Mouse (Mus musculus) heart, postnatal 14 days (tissue): ENCODE data around the gene Slc38a2. TPM values are rescaled to one million over a fixed set of nuclear protein-coding genes. Genes with fewer than 3 reads are reported as not detected.

ENCODE experiments used
- DNase-seq, 2 experiments: peaks; one replicate each; pipeline ENCODE4 v3.0.0; 2021 to 2022
- intact Hi-C: fragments of 180-260 bp; cut with DNase I; formaldehyde crosslinking; loops from one replicate; pipeline ENCODE4 v1.15.1; 2025
- total RNA-seq, 2 experiments: library from RNA; stranded (reverse); gene quantifications; 2 replicates each; pipeline ENCODE4 v1.2.3; 2021

Gene Slc38a2
- total RNA-seq, 2 experiments from 2014 or later: 257 to 301 TPM

DNA sequence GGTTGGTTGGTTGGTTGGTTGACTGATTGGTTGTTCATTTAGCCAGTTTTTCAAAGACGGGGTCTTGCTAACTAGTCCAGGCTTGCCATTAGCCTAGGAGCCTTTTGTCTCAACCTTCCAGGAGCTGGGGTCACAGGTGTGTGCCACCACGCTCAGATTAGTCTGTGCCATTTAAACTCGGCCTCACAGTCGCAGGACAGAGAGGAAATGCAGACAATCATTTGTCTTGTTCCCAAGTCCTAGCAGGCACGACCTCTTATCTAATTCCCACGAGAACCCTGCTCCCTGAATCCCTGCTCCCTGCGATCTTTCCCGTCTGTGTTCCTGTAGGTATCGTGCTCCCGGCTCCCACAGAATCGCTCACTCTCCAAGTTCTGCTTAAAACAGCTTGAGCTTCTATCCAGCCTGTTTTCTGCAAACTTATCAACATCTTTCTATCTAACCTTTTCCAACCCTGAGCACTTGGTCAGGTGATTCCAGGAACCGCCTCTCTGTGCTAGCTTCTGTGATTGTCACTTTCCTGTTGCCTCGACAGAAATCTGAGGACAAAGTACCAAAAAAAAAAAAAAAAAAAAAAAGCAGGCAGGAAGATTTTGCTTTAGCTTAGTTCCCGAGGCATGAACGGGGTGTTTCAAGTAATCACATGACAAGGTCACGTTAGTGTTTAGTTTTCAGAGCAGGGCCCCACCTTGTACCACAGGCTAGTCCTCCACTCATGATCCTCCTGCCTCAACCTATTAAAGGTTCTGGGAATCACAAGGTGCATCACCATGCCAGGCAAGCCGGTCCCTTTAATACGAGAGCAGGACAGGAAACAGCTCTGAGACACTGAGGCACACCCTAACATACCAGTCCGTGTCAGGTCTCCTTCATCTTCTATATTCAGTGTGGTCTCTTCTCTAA is 20.4 kb downstream of the Slc38a2 start:
- DNase-seq: no peak

DNA sequence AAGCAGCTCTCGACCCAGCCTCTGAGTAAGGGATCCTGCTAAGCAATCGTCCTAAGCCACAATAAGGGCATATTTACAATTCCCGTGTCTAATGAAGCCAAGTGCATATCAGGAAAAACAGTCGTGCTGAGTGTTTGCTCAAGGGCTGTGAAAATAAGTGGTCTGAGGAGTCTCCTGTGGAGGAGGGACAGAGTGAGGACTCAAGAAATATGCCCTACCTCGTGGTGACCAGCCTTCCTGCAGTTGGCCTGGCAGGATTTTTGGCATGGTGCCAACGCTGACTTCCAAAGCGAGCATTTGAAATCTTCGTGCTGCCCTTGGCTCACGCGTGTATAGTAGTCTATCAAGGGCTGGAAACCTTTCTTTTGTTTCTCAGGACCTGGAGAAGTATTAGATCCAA is 23.0 kb downstream of the Slc38a2 start:
- intact Hi-C loops: loop anchor here (10.0 kb wide), 1 partner anchor 508 kb away; no protein-coding TSS in a partner anchor

More for the DNA sequence above, 20.4 kb downstream of the Slc38a2 start:
- intact Hi-C loops: loop anchor here (10.0 kb wide), 1 partner anchor 506 kb away; no protein-coding TSS in a partner anchor

DNA sequence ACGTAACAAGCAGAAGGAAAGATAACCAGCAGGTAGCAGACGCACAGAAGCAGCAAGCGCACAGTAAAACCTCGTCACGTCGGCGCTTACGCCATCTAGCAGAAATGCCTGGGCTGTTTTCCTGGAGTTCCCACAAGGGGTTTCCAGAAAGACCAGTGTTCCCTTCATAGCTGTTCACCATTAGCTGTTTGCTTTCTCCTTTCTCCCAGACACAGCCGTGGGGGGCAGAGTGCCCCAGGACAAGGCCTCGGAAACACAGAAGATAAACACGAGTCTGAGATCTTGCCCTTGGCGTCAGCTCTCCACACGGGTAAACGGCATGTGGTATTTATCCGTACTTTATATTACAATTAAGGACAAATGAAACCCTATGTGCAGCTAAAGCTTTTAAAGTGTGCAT is 23.8 kb downstream of the Slc38a2 start:
- intact Hi-C loops: loop anchor here (10.0 kb wide), 1 partner anchor 509 kb away; no protein-coding TSS in a partner anchor
- DNase-seq: no peak

More for the DNA sequence above, 23.0 kb downstream of the Slc38a2 start:
- DNase-seq: peak in 1 of 2 experiments; percentile 62

DNA sequence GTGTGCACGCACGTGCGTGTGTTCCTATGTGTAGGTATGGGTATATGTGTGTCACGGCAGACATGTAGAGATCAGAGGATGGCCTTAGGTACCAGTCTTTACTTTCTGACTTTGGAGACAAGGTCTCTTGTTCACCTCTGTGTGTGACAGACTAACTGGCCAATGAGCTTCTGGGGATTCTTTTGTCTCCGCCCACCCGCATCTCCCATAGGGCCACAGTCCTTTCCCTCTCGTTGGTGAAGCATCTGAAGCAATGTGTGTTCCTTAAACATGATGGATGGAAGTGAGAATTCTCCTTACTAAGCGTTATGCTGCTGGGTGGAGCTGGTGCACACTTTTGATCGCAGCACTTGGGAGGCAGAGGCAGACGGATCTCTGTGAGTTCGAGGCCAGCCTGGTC is 24.5 kb downstream of the Slc38a2 start:
- DNase-seq: no peak
- intact Hi-C loops: loop anchor here (10.0 kb wide), 1 partner anchor 510 kb away; no protein-coding TSS in a partner anchor

DNA sequence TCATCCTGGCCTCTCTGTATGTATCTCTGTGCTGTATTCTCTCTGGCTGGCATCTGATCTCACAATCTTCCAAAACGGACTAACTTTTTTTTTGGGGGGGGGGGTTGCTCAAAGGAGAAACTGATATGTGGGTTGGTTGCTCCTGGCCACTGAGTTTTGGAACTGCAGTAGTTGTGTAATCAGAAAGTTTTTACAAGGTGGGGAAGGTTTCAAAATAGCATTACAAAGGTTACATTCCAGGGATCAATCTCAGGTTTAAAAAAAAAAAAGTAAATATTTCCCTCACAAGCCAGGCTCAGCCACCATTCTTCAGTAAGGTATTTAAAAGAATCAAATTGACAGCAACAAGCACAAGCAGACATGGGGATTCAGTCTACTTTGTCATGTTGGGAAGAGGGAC is 25.4 kb downstream of the Slc38a2 start:
- intact Hi-C loops: loop anchor here (10.0 kb wide), 1 partner anchor 511 kb away; no protein-coding TSS in a partner anchor
- DNase-seq: no peak

DNA sequence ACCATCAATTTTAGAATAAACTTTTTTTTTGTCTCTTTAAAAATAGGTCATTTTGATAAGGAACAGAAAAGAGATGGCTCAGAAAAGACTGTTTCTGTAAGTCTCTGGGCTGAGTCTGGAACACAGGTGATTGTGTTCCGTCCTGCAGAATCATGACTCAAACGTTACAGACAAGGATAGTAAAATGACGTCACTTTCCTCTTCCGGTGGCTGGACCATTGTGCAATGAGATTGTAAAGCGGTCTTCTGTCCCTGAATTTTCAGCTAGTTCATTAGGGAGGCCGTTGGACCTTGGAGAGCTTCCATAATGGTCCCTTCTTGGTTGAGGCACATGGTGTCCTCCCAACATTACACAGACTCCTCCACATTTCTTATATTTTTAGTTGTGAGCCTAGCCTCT is 29.8 kb downstream of the Slc38a2 start:
- no peak for DNase-seq
- intact Hi-C loops: loop anchor here (10.0 kb wide), 1 partner anchor 515 kb away; no protein-coding TSS in a partner anchor

DNA sequence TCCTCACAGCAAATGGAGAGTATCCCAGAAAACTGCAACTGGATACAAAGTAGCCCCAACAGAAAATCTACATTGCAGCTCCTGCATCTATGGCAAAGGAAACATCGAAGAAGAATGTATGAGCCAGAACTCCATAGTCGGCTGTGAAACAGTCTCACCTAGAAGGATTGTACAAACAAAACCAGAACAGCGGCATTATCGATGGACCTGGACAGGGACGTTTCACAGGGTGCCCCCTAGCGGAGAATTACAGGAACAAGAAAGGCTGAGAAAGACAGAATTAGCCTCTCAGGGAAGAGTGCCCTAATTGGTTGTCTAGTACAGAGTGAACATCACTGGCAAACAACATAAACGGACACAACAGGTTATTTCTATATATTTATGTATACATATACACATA is 32.9 kb downstream of the Slc38a2 start:
- intact Hi-C loops: loop anchor here (1.0 to 2.0 kb wide), 2 partner anchors 118 to 124 kb away; no protein-coding TSS in a partner anchor
- DNase-seq: peak; percentile 61 to 79

DNA sequence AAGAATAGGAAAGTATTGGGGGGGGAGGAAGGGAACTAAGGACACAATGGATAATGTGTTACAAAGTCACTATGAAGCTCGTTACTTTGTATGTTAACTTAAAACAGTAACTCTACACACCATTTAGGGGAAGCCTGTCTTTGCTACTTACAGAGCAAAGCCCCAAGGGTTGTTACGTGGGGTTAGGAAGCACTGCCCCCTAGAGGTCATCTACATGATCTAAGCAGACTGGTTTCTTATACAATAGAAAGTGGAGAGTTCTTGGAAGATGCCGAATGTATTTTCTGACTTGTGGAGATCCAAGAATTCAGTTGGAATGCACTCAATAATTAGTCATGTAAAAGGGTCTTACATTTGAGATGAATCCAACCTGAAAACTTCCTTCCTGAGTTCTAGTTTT is 33.6 kb downstream of the Slc38a2 start:
- DNase-seq: peak; percentile 64 to 84
- intact Hi-C loops: loop anchor here (1.0 to 2.0 kb wide), 2 partner anchors 118 to 123 kb away; no protein-coding TSS in a partner anchor

DNA sequence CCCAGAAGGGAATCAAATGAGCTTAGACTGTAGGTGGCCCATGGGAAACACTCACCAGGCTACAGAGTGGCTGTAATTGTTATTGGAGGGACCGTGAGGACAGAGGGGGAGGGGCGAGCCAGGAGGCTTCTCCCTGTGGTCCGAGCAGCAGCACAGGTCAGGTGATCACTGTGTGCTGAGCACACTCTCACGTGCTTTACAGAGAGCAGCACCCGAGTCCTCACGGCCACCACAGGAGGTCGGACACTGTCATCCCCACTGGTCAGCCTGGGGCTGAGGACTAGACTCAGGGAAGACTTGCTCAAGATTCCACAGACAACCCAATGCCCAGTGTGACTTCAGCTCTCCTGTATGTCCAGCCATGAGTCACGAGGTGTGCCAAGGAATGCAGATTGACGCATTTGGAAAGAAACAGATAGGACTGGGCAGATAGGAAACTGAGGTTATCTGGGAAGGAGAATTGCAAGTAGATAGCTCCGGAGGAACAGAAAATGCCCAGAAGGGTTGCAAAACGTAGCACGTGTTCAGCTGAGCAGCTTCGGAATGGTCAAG is 38.9 kb downstream of the Slc38a2 start:
- no peak for DNase-seq
- intact Hi-C loops: no loop called here

DNA sequence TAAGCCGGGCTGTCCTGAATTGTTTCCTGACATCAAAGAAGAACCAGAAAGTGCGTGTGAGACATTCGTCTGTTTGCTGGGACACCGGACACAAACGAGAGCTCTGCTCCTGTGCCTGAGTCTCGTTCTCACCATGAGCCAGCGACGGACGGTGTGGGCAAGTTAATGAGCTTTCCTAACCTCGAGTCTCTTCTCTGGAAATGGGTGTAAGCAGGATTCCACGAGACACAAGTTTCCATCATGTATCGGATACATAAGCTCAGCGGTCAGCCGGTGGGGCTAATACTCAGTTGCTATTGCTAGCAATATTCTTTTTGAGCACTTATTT is 41.3 kb downstream of the Slc38a2 start:
- intact Hi-C loops: no loop called here
- no peak for DNase-seq

DNA sequence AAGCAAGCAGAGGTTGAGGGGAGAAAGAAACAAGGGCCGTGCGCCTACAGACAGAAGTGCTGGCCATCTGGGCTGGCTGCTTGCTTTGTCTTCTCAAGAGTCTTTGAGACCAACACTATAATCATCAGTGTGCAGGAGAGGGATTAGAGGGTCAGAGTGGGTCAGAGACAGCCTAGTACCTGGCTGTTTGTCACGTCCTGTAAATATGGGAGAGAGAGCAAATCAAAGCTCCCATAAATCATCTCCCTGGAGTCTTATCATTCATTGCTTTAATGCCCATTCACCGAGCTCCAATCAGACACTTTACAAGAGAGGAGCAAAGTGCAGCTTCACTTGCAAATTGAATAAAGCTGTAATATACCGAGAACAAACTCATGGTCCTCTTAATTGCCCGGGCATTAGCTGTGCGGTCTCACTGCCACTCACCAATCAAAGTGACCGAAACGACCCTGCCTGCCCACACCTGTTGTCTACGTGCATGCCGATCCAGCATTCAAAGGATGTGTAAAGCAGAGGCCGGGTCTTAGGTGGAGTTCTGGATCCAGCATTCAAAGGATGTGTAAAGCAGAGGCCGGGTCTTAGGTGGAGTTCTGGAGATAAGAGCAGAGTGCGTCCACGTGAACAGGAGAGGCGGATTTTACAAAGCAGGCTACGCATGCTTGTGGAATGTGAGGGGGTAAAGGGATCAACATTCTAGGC is 41.8 kb downstream of the Slc38a2 start:
- intact Hi-C loops: no loop called here
- DNase-seq: no peak

DNA sequence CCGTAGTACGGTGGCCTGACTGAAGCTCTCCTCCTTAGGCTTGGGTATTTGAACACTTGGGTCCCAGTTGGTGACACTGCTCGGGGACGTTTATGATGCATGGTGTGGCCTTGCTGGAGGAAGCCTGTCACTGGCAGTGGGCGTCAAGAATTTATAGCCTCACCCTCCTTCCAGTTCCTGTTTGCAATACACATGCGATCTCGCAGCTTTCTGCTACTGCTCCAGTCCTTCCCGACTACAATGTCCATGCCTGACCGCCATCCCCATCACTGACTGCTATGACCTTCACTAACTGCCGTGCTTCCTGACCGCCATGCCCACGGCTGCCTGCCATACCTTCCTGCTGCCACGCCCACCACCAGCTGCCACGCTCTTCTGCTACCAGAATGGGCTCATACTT is 44.0 kb downstream of the Slc38a2 start:
- intact Hi-C loops: no loop called here

DNA sequence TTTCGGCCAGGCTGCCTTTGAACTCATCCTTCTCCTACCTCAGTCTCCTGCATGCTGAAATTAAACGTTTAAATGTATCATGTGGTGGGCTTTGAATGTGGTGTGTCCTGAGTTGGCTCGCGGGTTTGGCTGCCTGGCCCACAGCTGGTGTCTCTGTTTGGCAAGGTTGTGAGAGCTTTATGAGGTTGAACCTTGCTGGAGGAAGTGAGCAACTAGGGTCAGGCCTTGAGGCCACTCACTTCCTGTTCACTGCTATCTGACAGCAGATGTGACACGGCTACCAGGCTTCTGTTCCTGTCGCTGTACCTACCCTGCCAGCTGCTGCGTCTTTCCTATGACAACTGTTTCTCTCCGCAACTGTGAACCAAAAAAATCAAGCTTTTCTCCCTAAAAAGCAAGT is 44.8 kb downstream of the Slc38a2 start:
- intact Hi-C loops: no loop called here
- DNase-seq: no peak

More for the DNA sequence above, 44.0 kb downstream of the Slc38a2 start:
- DNase-seq: no peak

DNA sequence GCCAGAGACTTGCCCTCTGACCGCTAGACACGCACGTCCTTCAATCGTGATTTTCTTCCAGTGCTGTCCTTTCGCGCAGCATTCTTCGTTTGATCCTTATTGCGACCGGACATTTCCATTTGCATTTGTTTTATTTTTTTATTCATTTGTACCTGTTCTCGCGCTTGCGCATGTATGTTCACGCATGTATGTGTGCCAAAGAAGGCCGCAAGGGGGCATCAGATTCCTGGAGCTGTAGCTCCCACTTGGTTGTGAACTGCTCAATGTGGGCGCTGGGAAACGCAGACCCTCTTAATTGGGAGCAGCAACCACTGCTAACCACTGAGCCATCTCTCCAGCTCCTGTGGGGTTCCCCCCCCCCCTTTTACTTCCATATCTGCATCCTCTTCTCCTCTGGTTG is 46.5 kb downstream of the Slc38a2 start:
- DNase-seq: no peak
- intact Hi-C loops: no loop called here

DNA sequence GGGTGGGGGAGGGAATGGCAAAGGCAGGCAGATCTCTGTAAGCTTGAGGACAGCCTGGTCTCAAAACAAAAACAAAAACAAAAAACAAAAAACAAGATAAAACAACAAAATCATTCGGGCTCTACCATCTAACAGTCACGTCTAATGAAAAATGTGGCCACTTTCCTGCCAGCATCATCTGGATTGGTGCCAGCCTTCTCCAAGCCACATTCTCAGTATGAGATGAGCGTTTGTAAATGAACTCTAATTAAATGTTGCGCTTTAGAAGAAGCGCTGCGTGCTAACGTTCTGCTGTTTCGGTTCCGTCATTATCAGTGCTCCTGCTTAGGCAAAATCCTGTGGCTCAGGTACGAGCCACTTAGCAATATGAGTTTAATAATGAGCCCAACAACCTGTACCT is 47.0 kb downstream of the Slc38a2 start:
- no peak for DNase-seq
- intact Hi-C loops: no loop called here

DNA sequence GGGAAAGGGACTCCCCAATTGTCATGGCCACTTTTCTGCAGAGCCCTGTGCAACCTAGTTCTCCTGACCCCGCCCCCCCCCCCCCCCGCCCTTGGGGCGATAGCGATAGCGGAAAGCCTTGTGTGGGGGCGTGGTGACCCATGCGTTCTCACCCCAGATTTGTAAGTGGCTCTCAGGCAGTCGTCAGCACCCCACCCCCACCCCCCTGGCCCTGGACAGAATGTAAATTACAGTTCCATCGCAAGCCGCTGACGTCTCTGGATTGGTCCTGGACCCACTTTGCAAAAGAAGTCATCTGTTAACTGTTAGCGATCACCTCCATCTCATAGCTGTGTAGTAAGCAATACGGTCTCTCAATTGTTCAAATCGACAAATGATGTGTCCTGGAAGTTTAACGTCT is 52.2 kb downstream of the Slc38a2 start:
- DNase-seq: no peak
- intact Hi-C loops: no loop called here

DNA sequence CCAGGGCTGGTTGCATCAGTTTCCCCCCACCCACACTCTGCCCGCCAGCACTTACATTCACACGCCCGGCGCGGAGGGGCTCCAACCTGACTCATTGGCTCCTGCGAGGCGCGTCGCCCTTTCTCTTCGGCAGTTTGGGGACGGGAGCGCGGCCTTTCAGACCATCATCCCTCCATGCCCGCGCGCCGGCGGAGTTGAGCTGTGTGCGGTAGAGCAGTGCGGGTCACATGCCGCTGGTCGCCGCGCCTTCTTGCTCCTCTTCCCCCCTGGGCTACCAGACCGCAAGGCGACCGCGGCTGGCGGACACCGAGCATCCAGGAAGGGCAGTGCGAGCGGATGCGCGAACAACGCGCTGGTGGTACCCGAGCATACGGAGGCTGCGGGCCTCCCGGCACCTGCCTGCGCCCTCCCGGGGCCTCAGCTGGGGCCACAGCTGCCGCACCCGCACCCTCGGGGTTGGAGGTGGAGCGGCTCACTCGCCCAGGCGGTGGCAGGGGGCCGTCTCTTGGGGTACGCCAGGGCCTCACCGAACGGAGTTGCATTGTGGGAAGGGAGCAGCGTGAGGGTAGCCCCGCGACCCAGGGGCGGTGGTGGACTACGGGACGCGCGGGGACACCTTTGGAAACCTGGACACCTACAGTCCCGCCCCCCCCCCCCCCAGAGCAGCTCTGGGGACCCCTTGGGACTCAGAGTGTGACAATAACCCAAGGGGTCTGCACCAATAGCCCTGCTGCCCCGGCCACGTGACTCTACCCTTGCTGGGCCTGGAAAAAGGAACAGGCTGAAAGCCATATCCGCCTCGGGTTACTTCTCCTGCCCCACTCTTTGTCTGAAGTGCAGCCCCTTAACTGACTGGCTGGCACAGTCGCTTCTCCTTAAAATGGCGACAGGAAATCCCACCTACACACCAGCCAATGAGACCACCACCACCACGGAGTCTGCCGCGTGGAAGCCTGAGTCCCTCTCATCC is 56.8 kb downstream of the Slc38a2 start, which contains the start of gene Slc38a1:
Slc38a1 (minus strand) TSS at position 478 of the 970 bp plus-strand sequence.
- intact Hi-C loops: no loop called here
- peak; percentile 45 to 57 for DNase-seq

DNA sequence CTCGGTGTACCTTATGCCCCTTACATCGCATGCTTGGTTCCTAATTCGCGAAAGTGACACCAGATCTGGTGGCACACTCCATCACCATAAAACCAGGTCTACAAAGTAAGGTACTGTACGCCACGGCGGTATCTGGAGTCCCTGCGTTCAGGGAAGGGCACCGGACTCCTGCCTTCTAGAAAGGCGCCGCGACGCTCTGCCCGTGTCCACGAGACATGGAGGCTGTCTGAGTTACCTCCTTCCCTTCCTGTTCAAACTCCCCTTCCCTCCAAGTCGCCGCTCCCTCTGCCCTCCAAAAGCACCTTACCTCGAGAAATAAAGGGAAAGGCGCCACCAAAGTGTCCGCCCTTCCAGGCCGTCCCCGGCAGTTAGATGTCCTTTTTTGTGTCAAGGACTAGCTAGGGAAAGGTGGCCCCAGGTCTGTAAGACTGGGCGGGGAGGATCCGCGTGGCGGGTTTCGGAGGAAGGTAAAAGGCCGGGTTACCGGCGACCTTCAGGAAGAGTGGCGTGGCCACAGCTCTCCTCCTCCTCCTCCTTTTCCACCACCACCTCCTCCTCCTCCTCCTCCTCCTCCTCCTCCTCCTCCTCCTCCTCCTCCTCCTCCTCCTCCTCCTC is 57.6 kb downstream of the Slc38a2 start:
- no peak for DNase-seq
- intact Hi-C loops: no loop called here

DNA sequence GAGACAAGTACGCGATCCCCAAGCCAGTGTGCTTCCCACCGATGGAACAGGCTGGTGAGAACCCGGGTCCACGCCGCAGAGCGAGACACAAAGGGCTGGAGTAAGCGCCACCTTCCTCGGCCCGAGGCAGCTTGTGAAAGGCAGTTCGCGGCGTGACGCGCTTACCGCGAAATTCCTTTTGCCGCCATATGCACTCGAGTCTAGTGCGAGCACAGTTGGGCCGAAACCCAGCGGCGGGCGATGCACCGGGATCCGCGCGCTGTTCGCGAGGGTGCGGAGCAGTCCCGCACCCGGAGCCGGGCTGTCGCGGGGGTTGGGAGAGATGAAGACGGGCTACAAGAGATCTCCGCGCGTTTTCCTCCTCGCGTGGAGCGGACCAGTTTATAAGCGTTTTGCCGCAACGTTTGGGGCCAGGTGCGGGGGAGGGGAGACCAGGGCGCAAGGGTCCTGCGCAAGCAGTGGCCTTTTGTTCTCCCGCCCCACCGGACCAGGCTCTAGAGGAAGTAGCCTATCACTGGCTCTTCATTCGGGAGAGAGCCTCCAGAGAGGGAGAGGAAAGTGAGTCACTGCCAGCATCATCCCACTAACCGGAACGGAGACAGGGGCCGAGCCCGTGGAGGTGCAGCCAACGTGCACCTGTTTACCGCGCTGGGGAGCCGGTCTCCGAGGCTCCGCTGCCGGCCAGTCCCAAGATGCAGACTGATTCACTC is 58.3 kb downstream of the Slc38a2 start:
- intact Hi-C loops: no loop called here
- DNase-seq: peak; percentile 44 to 63
